Mouse (Mus musculus): ENCODE measurements at regions not wholly inside any gene's neighbourhood (a gene's known extent, or its start where the extent isn't known, plus 50 kb on each side); places are given as distances from the start of the nearest gene placed in this dataset.

GRCm38 (mm10) chr12:56472856-56473647, 63.7 kb downstream of the Nkx2-1 start:
- H3K4me2 ChIP-seq = no peak overlapping the region
- no peak overlapping the region for H3K4me3 ChIP-seq (replicated peaks)
- no peaks in the 10 kb centered on the region for H3K36me3 ChIP-seq
- no peak for ATAC-seq (ENCODE audit: insufficient number of reproducible peaks, insufficient read depth, low FRiP score, low TSS enrichment, low read depth)
- H3K9me3 ChIP-seq = no peaks in the 10 kb centered on the region
- no peak overlapping the region for H3K9ac ChIP-seq (replicated peaks)
- H3K27me3 ChIP-seq = peaks cover 5% of the 10 kb centered on the region; the same call in 1 of the 2 replicates
- WGBS = 55% methylated on average over 10 of the region's 10 CpGs
- H3K27ac ChIP-seq = no peak overlapping the region
- no peaks in the 10 kb centered on the region for H3K4me1 ChIP-seq (replicated peaks)

- Histone ChIP-seq H3K27me3 (peaks cover 5% of the 10 kb centered on the region; the same call in 1 of the 2 replicates), H3K36me3 (no peaks in the 10 kb centered on the region), H3K4me1 (replicated peaks) (no peaks in the 10 kb centered on the region), H3K9ac (replicated peaks) (no peak overlapping the region), H3K4me3 (replicated peaks) (no peak overlapping the region), H3K9me3 (no peaks in the 10 kb centered on the region), H3K4me2 (no peak overlapping the region), H3K27ac (no peak overlapping the region)
- ATAC-seq (ENCODE audit: insufficient number of reproducible peaks, insufficient read depth, low FRiP score, low TSS enrichment, low read depth) = no peak
- WGBS = 80% methylated on average over 10 of the region's 10 CpGs
Measured at GRCm38 (mm10) chr12:56470932-56471500, 65.7 kb downstream of the Nkx2-1 start.

GRCm38 (mm10) chr12:56459508-56460119, 77.1 kb downstream of the Nkx2-1 start:
- 5% methylated on average over 10 of the region's 10 CpGs for WGBS
- H3K9ac ChIP-seq (replicated peaks) = no peak overlapping the region
- H3K27me3 ChIP-seq = peaks cover 44% of the 10 kb centered on the region
- no peak overlapping the region for H3K27ac ChIP-seq
- 0 out of 2 replicates have a peak overlapping the region, but pooled peaks have one; percentile 3 for H3K4me3 ChIP-seq (replicated peaks)
- no peaks in the 10 kb centered on the region for H3K36me3 ChIP-seq
- H3K4me1 ChIP-seq (replicated peaks) = peaks cover 11% of the 10 kb centered on the region
- peak overlapping the region; percentile 50 for H3K4me2 ChIP-seq
- ATAC-seq (ENCODE audit: insufficient number of reproducible peaks, insufficient read depth, low FRiP score, low TSS enrichment, low read depth) = no peak
- no peaks in the 10 kb centered on the region for H3K9me3 ChIP-seq

GRCm38 (mm10) chr12:56458665-56459507, 77.8 kb downstream of the Nkx2-1 start:
- peaks cover 11% of the 10 kb centered on the region for H3K4me1 ChIP-seq (replicated peaks)
- H3K4me3 ChIP-seq (replicated peaks) = 0 out of 2 replicates have a peak overlapping the region, but pooled peaks have one; percentile 3
- H3K4me2 ChIP-seq = peak overlapping the region; percentile 50
- ATAC-seq (ENCODE audit: insufficient number of reproducible peaks, insufficient read depth, low FRiP score, low TSS enrichment, low read depth) = no peak
- 7% methylated on average over 16 of the region's 16 CpGs for WGBS
- H3K36me3 ChIP-seq = no peaks in the 10 kb centered on the region
- no peaks in the 10 kb centered on the region for H3K9me3 ChIP-seq
- peaks cover 44% of the 10 kb centered on the region for H3K27me3 ChIP-seq
- H3K9ac ChIP-seq (replicated peaks) = no peak overlapping the region
- H3K27ac ChIP-seq = no peak overlapping the region

- no peak overlapping the region for H3K9ac ChIP-seq (replicated peaks)
- ATAC-seq (ENCODE audit: insufficient number of reproducible peaks, insufficient read depth, low FRiP score, low TSS enrichment, low read depth) = no peak
- H3K4me3 ChIP-seq (replicated peaks) = no peak overlapping the region
- peaks cover 11% of the 10 kb centered on the region for H3K4me1 ChIP-seq (replicated peaks)
- no peak overlapping the region for H3K27ac ChIP-seq
- H3K27me3 ChIP-seq = peaks cover 44% of the 10 kb centered on the region
- 43% methylated on average over 5 of the region's 5 CpGs for WGBS
- no peaks in the 10 kb centered on the region for H3K9me3 ChIP-seq
- H3K4me2 ChIP-seq = no peak overlapping the region
- H3K36me3 ChIP-seq = no peaks in the 10 kb centered on the region
Measured at GRCm38 (mm10) chr12:56457951-56458350, 78.8 kb downstream of the Nkx2-1 start.

- Histone ChIP-seq H3K36me3 (no peaks in the 10 kb centered on the region), H3K9ac (replicated peaks) (no peak overlapping the region), H3K27me3 (peaks cover 41% of the 10 kb centered on the region), H3K4me3 (replicated peaks) (no peak overlapping the region), H3K4me2 (no peak overlapping the region), H3K9me3 (no peaks in the 10 kb centered on the region), H3K4me1 (replicated peaks) (peaks cover 11% of the 10 kb centered on the region), H3K27ac (no peak overlapping the region)
- ATAC-seq (ENCODE audit: insufficient number of reproducible peaks, insufficient read depth, low FRiP score, low TSS enrichment, low read depth) = no peak
- WGBS = 11% methylated on average over 2 of the region's 2 CpGs
Measured at GRCm38 (mm10) chr12:56457356-56457755, 79.4 kb downstream of the Nkx2-1 start.

- no peak overlapping the region for H3K4me2 ChIP-seq
- no peaks in the 10 kb centered on the region for H3K9me3 ChIP-seq
- H3K36me3 ChIP-seq = no peaks in the 10 kb centered on the region
- H3K4me1 ChIP-seq (replicated peaks) = no peaks in the 10 kb centered on the region
- H3K4me3 ChIP-seq (replicated peaks) = no peak overlapping the region
- H3K27me3 ChIP-seq = peaks cover 8% of the 10 kb centered on the region; the same call in 1 of the 2 replicates
- no peak for ATAC-seq (ENCODE audit: insufficient number of reproducible peaks, insufficient read depth, low FRiP score, low TSS enrichment, low read depth)
- no peak overlapping the region for H3K9ac ChIP-seq (replicated peaks)
- H3K27ac ChIP-seq = no peak overlapping the region
- WGBS = 78% methylated on average over 2 of the region's 2 CpGs
Measured at GRCm38 (mm10) chr12:56450261-56450660, 86.4 kb downstream of the Nkx2-1 start.

- Histone ChIP-seq H3K36me3 (no peaks in the 10 kb centered on the region), H3K9me3 (no peaks in the 10 kb centered on the region), H3K27me3 (peaks cover 9% of the 10 kb centered on the region; the same call in 1 of the 2 replicates), H3K4me2 (no peak overlapping the region), H3K27ac (no peak overlapping the region), H3K4me1 (replicated peaks) (no peaks in the 10 kb centered on the region), H3K4me3 (replicated peaks) (no peak overlapping the region), H3K9ac (replicated peaks) (no peak overlapping the region)
- 82% methylated on average over 12 of the region's 12 CpGs for WGBS
- ATAC-seq (ENCODE audit: insufficient number of reproducible peaks, insufficient read depth, low FRiP score, low TSS enrichment, low read depth) = no peak
Measured at GRCm38 (mm10) chr12:56448786-56449564, 87.7 kb downstream of the Nkx2-1 start.

GRCm38 (mm10) chr12:56441166-56441817, 95.4 kb downstream of the Nkx2-1 start:
- Histone ChIP-seq H3K4me3 (replicated peaks) (no peak overlapping the region), H3K9me3 (no peaks in the 10 kb centered on the region), H3K4me2 (no peak overlapping the region), H3K36me3 (no peaks in the 10 kb centered on the region), H3K27me3 (peaks cover 37% of the 10 kb centered on the region), H3K27ac (no peak overlapping the region), H3K4me1 (replicated peaks) (peaks cover 14% of the 10 kb centered on the region; the same call in 1 of the 2 replicates), H3K9ac (replicated peaks) (no peak overlapping the region)
- WGBS = 13% methylated on average over 8 of the region's 8 CpGs
- ATAC-seq (ENCODE audit: insufficient number of reproducible peaks, insufficient read depth, low FRiP score, low TSS enrichment, low read depth) = no peak

Data from limb, embryonic 12.5 days (tissue).